Mouse (Mus musculus) retina, embryonic 14.5 days (tissue): ENCODE measurements at regions not wholly inside any gene's neighbourhood (a gene's known extent, or its start where the extent isn't known, plus 50 kb on each side); places are given as distances from the start of the nearest gene placed in this dataset.
"Not testable (repeated sequence)": the region's sequence is repeated elsewhere in the genome, so short reads cannot be mapped to it uniquely, and the experiment has no call there.

ENCODE experiments used
- DNase-seq: peaks from one replicate; pipeline ENCODE4 v3.0.0-alpha.2; 2015; ENCODE audit warnings: low spot score

- DNase-seq = no peak
Measured at GRCm38 (mm10) chr8:78068087-78068910, 144.8 kb upstream of the Ttc29 start.

GRCm38 (mm10) chr8:78073821-78074220 is 139.3 kb upstream of the Ttc29 start:
- DNase-seq = no peak

- no peak for DNase-seq
Measured at GRCm38 (mm10) chr8:78077122-78077521, 136.0 kb upstream of the Ttc29 start.

DNA sequence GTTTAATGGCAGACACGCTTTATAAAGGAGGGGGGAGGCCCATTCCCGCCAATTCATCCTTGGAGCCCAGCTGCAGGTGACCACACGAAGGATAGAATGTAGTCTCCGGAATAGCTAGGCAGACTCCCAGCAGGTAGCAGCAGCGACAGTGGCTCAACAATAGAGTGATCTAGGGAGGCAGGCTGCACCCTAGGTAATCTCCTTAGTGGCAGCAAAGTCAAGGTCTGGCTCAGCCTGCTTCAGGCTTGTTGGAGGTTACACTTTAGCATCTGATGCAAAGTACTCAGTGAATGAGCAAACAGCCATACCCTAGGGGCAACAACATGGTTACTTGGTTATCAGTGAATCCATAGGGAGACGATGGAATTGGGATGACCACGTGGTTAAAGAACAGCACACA is 131.7 kb upstream of the Ttc29 start:
- not testable (repeated sequence) for DNase-seq

DNA sequence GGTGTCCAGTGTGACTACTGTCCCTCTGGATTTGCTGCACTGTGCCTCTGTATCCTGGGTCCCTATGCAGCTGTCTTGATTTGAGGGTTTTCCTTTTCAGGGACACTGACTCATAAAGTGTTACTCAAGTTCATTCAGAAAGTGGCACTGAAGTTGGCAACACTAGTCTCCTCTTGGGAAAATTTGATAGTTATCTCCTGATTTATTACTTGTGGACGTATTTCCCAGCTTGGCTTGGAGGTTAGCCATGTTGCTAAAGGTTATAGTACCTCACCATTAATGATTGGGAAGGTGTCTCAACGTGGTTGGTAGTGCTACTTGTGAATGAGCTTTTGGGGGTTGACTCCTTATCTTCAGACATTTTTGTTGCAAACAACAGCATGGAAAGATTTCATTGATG is 130.1 kb upstream of the Ttc29 start:
- no peak for DNase-seq

DNA sequence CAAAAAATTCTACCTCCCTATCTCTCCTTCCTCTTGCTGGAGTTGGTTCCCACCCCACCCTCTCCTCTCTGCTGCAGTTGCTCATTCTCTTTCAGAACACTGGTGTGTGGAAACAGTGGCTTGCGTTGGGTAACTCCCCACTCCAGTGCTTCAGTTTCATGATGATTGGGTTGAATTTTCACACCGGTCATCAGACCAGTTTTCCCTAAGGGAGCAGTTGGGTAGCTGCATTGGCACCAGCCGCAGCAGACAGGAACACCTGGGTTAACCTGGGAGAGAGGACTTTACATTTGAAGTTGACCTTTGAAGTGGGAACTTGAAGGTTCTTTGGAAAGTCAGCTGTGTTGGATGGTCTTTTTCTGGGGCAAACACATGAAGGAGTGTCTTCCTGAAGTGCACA is 126.7 kb upstream of the Ttc29 start:
- DNase-seq = no peak

DNA sequence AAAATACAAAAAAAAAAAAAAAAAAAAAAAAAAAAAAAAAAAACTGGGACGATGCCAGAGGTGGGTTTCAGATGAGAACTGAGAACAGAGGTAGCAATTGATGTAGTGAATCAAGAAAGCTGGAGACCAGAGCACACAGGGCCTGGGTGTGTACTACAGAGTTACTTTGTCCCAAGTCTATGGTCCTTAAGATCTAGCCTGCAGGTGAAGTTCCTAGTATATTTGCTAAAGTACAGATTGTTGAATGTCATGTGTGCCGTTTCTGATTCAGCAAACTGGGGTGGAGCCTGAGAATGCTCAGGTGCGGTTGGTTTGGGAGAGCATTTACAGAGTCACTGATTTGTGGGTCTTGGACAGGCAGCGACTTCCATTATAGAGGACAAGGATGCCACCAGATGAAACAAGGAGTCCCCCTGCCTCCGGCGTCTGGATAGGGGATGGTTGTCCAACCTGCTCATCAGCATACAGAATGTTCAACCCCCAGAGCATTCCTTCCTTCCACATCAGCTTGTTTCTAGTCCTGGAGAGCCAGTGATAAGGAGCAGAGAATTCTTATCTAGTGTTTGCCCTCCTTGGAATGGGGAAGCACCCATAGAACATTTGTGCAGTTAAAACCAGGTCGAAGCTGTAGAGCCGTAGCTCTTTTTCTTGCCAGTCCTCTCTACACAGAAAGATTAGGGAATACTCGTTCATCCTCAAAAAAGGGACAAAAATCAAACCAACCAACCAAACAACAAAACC is 122.5 kb upstream of the Ttc29 start:
- no peak for DNase-seq

DNA sequence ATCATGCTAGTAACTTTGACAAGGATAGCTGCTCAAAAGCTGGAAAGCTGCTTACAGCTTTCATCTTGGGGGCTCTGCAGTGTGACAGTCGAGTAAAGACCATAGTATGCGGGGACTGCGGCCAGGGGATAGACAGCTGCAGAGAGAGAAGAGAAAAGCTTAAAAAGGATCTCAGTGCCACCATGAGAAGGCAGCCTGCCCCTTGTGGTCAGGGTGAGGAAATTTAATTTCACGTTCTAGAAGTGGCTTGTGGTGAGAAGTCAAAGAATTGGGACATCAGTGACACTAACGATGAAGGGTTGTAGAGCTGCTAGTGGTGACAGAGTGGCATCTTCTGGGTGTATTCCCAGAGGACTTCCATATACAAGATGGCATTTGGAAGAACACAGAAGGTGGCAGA is 116.7 kb upstream of the Ttc29 start:
- DNase-seq = peak; percentile 40

DNA sequence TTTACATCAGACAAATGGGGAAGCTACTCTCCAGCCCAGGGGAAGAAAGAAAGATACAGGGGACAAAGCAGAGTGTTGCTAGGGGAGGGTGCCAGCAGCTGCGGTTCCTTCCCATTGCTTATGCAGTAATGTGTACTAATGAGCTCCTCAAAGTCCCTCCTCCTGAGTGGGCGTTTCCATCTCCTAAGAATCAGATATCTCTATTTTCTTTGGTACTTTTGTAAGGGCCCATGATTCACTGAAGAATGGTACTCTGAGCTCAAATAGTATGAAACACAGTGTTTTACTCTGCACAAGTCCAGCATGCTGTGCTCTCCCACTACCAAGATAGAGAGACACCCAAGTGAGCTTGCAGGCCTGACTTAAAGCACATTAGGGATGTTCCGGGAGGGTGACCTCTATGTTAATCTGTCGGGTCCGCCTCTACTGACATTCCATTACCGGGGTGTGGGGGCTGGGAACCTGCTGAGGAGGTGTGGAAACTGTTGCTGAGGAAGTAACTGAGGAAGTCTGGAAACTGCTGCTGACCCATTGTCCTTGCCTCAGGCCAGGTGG is 114.8 kb upstream of the Ttc29 start:
- no peak for DNase-seq

DNA sequence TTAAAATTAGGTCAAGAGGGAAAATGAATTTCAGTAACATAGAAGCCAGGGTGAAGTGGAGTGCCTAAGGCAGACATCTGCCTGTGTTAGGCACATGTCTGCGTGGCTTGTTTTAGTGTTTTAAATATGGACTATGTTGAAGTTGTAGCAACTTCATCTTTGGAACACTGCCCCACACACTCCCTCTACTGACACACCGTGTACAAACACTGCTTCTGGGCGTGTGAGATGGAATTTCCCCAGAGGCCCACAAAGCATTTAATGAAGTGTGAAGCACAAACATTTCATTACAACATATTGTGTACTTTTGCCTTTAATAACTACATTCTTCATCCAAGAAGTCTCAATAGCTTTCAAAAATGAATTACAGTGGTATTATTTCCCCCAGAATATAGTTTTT is 114.0 kb upstream of the Ttc29 start:
- no peak for DNase-seq

GRCm38 (mm10) chr8:78107339-78107738 is 105.8 kb upstream of the Ttc29 start:
- DNase-seq = no peak

GRCm38 (mm10) chr8:78110003-78110649 is 103.0 kb upstream of the Ttc29 start:
- no peak for DNase-seq

GRCm38 (mm10) chr8:78113105-78113504 is 100.0 kb upstream of the Ttc29 start:
- no peak for DNase-seq

DNA sequence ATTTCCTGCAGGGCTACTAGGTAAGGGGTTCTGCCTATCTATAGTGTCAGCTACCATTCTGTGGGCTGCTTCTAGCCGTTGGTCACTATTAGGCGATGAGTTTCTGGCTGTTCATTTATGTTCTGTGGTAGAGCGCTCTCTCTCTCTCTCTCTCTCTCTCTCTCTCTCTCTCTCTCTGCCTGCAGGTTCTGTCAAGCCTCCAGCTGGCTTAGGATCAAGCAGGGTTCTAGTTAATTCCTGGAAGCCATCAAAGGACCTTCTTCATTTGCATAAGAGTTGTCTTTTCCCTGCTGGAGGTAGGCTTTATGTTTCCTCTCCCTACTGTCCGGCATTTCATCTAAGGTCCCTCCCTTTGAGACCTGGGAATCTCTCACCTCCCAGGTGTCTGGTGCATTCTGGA is 98.6 kb upstream of the Ttc29 start:
- no peak for DNase-seq

DNA sequence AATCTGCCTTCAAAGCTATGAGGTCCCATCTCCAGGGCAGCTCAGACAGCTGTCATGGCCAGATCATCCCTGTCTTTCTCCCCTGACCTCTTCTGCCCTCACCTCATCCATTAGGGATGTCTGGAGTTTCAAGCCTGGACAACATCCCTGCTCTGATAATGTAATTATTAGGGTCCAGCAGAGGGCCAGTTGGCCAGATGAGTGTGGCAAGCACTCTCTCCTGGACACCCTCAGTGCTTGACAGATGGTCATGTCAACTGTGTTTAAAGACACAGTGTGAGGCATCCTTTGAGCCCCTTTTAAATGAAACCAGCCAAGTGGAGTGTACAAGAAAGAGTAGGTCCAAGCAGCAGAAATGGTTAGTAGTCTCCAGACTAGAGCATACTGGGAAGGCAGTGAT is 95.9 kb upstream of the Ttc29 start:
- peak; percentile 52 for DNase-seq

DNA sequence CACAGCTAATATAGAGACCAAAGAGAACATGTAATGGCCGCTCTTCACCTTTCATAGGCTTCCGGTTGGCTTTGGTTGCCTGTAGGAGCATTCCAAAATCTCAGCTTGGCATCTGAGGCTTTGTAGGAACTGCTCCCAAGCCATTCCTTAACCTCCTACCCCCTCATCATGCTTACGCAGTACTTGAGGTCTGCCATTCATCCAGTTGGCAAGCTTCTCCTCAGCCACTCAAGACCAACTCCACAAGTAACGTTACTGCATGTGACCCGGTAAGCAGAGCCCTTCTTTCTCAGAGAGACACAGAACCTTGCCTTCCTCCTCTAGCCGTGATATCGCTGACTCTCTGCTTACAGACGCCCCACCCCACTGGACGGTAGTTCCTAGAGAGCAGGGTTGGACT is 94.6 kb upstream of the Ttc29 start:
- DNase-seq = no peak

GRCm38 (mm10) chr8:78119682-78120081 is 93.4 kb upstream of the Ttc29 start:
- DNase-seq = no peak

- DNase-seq = peak; percentile 61
Measured at GRCm38 (mm10) chr8:78124248-78124647, 88.8 kb upstream of the Ttc29 start.

- peak; percentile 65 for DNase-seq
Measured at GRCm38 (mm10) chr8:78127852-78128251, 85.2 kb upstream of the Ttc29 start.

GRCm38 (mm10) chr8:78129061-78129460 is 84.0 kb upstream of the Ttc29 start:
- DNase-seq = peak; percentile 91

- not testable (repeated sequence) for DNase-seq
Measured at GRCm38 (mm10) chr8:78139514-78139913, 73.6 kb upstream of the Ttc29 start.

DNA sequence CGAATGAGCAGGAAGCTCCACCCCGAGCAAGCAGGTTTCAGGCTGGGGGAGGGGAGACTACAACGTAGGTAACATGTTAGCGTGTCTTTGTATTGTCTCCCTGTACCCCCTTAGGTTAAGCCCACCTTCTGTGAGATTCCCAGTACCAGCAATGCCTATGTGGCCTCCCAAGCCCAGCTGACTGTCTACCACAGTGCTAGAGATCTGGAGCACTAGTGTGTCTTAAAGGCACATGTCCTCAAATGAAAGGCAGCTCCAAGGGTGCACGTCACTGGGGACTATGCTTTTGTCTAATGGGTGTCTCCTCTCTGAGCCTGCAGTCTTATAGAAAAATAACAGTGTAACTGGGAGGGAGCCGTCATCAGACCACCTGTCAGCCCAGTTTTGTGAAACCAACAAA is 65.9 kb upstream of the Ttc29 start:
- DNase-seq = peak; percentile 37

DNA sequence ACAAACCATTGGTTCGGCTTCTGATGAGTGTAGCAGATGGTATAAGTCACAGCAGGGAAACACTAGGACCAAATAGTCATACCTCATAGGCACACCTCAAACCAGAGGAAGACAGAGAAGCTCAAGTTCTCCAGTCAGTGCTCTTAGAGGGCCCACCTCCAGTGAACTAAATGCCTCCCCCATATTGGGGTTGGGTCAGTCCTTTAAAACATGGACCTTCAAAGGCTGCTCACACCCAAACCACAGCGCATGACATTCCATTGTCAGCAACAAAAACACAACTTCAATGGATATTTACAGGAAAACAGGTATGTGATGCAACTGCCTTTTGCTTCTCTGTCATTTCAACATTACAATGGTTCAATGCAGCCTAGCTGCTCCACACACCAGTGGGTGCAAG is 65.1 kb upstream of the Ttc29 start:
- DNase-seq = no peak
